Mouse (Mus musculus) kidney, embryonic 16.5 days (tissue): ENCODE measurements around the gene Plcxd2. TPM values are rescaled to one million over a fixed set of nuclear protein-coding genes. Genes with fewer than 3 reads are reported as not detected.

Experiments used
- ATAC-seq: fragments of 200-750 bp; cut with Nextera tagmentation; 2 replicates; pipeline ENCODE4 v1.8.0; 2017; ENCODE audit warnings: moderate TSS enrichment; ENCODE audit not compliant: low FRiP score, low TSS enrichment
- H3K27ac ChIP-seq: fragments of 300-500 bp; sonication (generic); 2 replicates; pipeline ENCODE4 v1.5.1; 2014; ENCODE audit warnings: low read length
- H3K27me3 ChIP-seq: fragments of 300-500 bp; sonication (generic); 2 replicates; pipeline ENCODE4 v1.6.1; 2014; ENCODE audit warnings: low read length, control low read depth, mixed read lengths; ENCODE audit not compliant: insufficient read depth
- H3K36me3 ChIP-seq: fragments of 300-500 bp; sonication (generic); 2 replicates; pipeline ENCODE4 v1.6.1; 2014; ENCODE audit warnings: low read length, control low read depth, mixed read lengths; ENCODE audit not compliant: insufficient read depth
- H3K4me1 ChIP-seq: fragments of 300-500 bp; sonication (generic); 2 replicates; pipeline ENCODE4 v1.6.1; 2014; ENCODE audit warnings: low read length, control low read depth, mixed read lengths; ENCODE audit not compliant: insufficient read depth
- H3K4me2 ChIP-seq: fragments of 300-500 bp; sonication (generic); replicated peaks from 2 replicates; pipeline ENCODE4 v1.6.1; 2014; ENCODE audit warnings: low read depth, low read length
- H3K4me3 ChIP-seq: fragments of 300-500 bp; sonication (generic); 2 replicates; pipeline ENCODE4 v1.5.1; 2014; ENCODE audit warnings: mild to moderate bottlenecking, low read length
- H3K9ac ChIP-seq: fragments of 300-500 bp; sonication (generic); replicated peaks from 2 replicates; pipeline ENCODE4 v1.6.1; 2014; ENCODE audit warnings: low read length
- H3K9me3 ChIP-seq: fragments of 300-500 bp; sonication (generic); 2 replicates; pipeline ENCODE4 v1.6.1; 2016; ENCODE audit warnings: low read length, control low read depth
- WGBS: fragments of 180-500 bp; shearing (Covaris S2); extraction: QIAGEN DNeasy Blood & Tissue Kit; methylation state at CpG from one replicate; pipeline ENCODE4 v1.1.7; 2014; 5-methylcytosine and 5-hydroxymethylcytosine counted together
- polyA plus RNA-seq: library from polyadenylated mRNA; unstranded; fragments of >200 nt; fragmentation: Nextera tagmentation; extraction: Ambion mirVana; gene quantifications from 2 replicates; pipeline ENCODE4 v1.2.1, GENCODE M21; 2015

Gene Plcxd2
- polyA plus RNA-seq, 1 experiment from 2014 or later, result 1.5 TPM

DNA sequence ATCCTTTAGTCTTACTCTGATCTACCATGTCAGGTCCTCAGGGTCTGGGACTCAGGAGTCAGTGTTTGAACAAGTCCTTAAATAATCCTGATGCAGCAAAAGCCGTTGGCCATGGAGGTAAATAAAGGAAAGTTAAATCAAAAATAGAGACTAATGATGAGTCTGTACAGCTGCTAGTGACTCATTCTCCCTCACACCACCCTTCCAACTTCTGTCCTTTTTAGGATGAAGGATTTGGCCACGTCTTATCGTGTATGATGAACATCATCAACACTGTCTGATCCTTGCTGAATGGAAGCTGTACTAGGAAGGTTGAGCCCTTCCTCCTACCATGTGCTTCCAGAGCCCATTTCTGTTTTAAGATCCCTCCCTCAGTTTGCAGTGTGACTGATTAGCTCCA lies 79.7 kb downstream of the Plcxd2 start:
- no peaks in the 10 kb centered on the region for H3K9me3 ChIP-seq
- H3K4me2 ChIP-seq, result no peak overlapping the region
- H3K4me3 ChIP-seq, result no peak overlapping the region
- H3K27ac ChIP-seq, result no peak overlapping the region
- 83% methylated on average over 3 of the region's 3 CpGs for WGBS
- H3K4me1 ChIP-seq, result peaks cover 16% of the 10 kb centered on the region
- no peaks in the 10 kb centered on the region for H3K36me3 ChIP-seq
- H3K27me3 ChIP-seq, result no peaks in the 10 kb centered on the region
- H3K9ac ChIP-seq, result no peak overlapping the region
- ATAC-seq, result no peak

DNA sequence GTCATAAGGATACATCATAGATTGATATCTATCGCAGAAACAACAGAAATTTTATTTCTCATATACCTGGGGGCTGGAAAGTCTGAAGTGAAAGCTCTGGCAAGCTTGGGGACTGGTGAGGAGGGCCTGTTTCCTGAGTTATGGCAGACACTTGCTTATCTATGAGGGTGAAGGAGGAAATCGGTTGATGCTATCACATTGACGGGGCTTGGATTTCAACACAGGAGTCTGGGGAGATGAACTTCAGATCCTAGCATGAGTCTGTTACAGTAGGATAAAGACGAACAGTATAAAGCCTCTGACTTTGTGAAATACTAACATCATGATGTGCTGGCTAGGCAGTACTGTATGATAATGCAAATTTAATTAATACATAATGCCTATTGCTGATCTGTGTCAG lies 81.9 kb downstream of the Plcxd2 start:
- peaks cover 37% of the 10 kb centered on the region for H3K4me1 ChIP-seq
- no peak overlapping the region for H3K4me2 ChIP-seq
- H3K36me3 ChIP-seq, result no peaks in the 10 kb centered on the region
- no peaks in the 10 kb centered on the region for H3K27me3 ChIP-seq
- 55% methylated on average over 4 of the region's 4 CpGs for WGBS
- no peaks in the 10 kb centered on the region for H3K9me3 ChIP-seq
- H3K9ac ChIP-seq, result no peak overlapping the region
- H3K27ac ChIP-seq, result no peak overlapping the region
- no peak overlapping the region for H3K4me3 ChIP-seq
- no peak for ATAC-seq

DNA sequence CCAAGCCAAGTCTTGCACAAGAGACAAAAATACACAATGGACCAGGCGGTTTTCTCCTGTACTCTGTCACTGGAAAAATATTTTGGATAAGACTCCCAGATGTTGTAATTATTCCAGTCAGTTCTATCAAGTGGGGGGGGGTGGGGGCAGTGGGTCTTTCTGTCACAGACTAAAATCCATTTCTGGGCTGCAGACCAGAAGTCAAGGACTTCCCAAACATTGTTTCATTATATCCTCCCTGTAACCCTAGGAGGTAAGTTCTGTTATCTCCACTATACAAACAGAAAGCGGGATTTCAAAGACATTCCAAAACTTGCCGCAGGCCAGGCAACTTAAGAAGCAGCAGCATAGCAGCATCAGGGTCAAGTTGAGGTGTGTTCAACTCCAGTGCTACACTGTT lies 82.4 kb downstream of the Plcxd2 start:
- no peaks in the 10 kb centered on the region for H3K36me3 ChIP-seq
- no peak overlapping the region for H3K4me3 ChIP-seq
- H3K27ac ChIP-seq, result no peak overlapping the region
- no peaks in the 10 kb centered on the region for H3K9me3 ChIP-seq
- ATAC-seq, result no peak
- H3K4me1 ChIP-seq, result peaks cover 42% of the 10 kb centered on the region
- H3K27me3 ChIP-seq, result no peaks in the 10 kb centered on the region
- no peak overlapping the region for H3K4me2 ChIP-seq
- WGBS, result 23% methylated on average over 3 of the region's 3 CpGs
- H3K9ac ChIP-seq, result no peak overlapping the region

DNA sequence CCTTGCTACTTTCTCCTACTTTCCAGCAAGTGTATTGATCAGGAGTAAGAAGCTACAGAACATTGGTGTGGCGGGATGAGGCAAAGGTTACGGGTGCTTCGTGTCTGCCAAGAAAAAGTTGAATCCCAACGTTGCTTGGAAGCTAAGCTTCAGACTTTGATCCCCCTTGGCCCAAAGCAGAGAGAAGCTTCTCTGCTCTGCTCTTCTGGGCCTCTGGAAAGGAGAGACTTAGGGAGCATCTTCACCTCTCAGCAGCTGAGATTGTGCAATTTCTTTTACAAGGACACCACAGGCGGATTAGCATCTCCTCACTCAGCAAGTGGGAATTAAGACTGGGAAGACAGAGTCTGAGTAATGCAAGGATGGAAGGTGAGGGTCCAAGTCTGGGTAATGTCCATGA lies 83.1 kb downstream of the Plcxd2 start:
- 80% methylated on average over 5 of the region's 5 CpGs for WGBS
- no peak overlapping the region for H3K4me2 ChIP-seq
- no peak overlapping the region for H3K4me3 ChIP-seq
- no peaks in the 10 kb centered on the region for H3K9me3 ChIP-seq
- peaks cover 49% of the 10 kb centered on the region for H3K4me1 ChIP-seq
- no peak overlapping the region for H3K27ac ChIP-seq
- no peak overlapping the region for H3K9ac ChIP-seq
- no peaks in the 10 kb centered on the region for H3K27me3 ChIP-seq
- H3K36me3 ChIP-seq, result no peaks in the 10 kb centered on the region
- no peak for ATAC-seq

DNA sequence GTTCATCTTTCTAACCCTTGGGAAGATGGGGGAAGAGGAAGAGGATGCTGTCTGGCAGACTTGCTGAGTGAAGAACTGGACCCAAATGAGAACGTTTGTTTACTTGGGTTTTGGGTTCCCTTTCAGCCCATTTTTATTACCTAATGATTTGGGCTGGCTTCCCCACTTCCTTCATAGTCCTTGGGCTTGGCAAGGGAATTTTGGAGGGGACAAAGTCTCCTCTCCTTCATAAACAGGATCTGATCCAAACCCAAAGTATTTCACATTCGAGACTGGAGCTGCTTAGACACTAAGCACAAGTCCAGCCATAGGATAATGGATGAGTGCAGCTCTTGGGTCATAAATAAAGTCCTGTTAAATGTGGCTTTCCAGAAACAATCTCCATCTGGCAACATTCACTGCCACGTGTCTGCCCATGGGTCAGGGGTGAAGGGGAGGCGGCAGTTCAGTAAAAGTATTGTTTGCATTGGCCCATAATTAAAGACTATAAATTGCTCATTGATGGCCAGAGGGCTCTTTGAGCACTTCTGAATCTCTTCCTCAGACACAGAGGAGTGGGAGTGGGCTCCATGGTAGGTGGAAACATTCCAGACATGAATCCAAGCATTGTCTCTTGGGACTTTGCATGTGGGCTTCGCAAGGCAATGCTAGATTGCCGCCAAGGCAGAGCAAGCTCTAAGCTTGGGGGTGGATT lies 86.1 kb downstream of the Plcxd2 start:
- Histone ChIP-seq H3K36me3 (no peaks in the 10 kb centered on the region), H3K27ac (peak overlapping the region; percentile 84), H3K9ac (no peak overlapping the region), H3K27me3 (no peaks in the 10 kb centered on the region), H3K4me3 (no peak overlapping the region), H3K4me2 (peak overlapping the region; percentile 23; the same call in 1 of the 2 replicates), H3K9me3 (no peaks in the 10 kb centered on the region), H3K4me1 (peaks cover 55% of the 10 kb centered on the region)
- WGBS, result 17% methylated on average over 6 of the region's 6 CpGs
- peak; percentile 87 for ATAC-seq

- Histone ChIP-seq H3K36me3 (no peaks in the 10 kb centered on the region), H3K27ac (peak overlapping the region; percentile 32; the same call in 1 of the 2 replicates), H3K9ac (no peak overlapping the region), H3K4me3 (no peak overlapping the region), H3K4me2 (no peak overlapping the region), H3K9me3 (no peaks in the 10 kb centered on the region), H3K4me1 (peaks cover 50% of the 10 kb centered on the region), H3K27me3 (no peaks in the 10 kb centered on the region)
- no peak for ATAC-seq
- 42% methylated on average over 8 of the region's 8 CpGs for WGBS
Measured at GRCm38 (mm10) chr16:45922546-45923229, 87.3 kb downstream of the Plcxd2 start.

GRCm38 (mm10) chr16:45919572-45919971 lies 90.4 kb downstream of the Plcxd2 start:
- no peaks in the 10 kb centered on the region for H3K36me3 ChIP-seq
- H3K27me3 ChIP-seq, result no peaks in the 10 kb centered on the region
- no peak for ATAC-seq
- no peak overlapping the region for H3K9ac ChIP-seq
- H3K9me3 ChIP-seq, result no peaks in the 10 kb centered on the region
- no peak overlapping the region for H3K27ac ChIP-seq
- WGBS, result 60% methylated on average over 8 of the region's 8 CpGs
- no peak overlapping the region for H3K4me3 ChIP-seq
- H3K4me1 ChIP-seq, result peaks cover 32% of the 10 kb centered on the region
- no peak overlapping the region for H3K4me2 ChIP-seq

Other genes starting within 250 kb of the Plcxd2 start
- 89.6 and 90.1 TPM in 2 replicates for gene Phldb2, start 56.6 kb downstream of the Plcxd2 start, polyA plus RNA-seq
- not detected in 2 replicates for gene Cd96, start 110.0 kb upstream of the Plcxd2 start, polyA plus RNA-seq
- gene Gm4737, start 144.9 kb upstream of the Plcxd2 start, polyA plus RNA-seq, result 2.4 and 7.0 TPM in 2 replicates